Mouse (Mus musculus): Measurements from ENCODE around the gene Zbtb17. TPM values are rescaled to one million over a fixed set of nuclear protein-coding genes. Genes with fewer than 3 reads are reported as not detected.

Zbtb17 gene
- polyA plus RNA-seq, 1 experiment from 2014 or later, result 8.5 TPM

- Histone ChIP-seq H3K9me3 (replicated peaks) (no peaks in the 10 kb centered on the region), H3K27ac (replicated peaks) (no peak overlapping the region), H3K9ac (no peak overlapping the region), H3K4me1 (replicated peaks) (peaks cover 9% of the 10 kb centered on the region), H3K27me3 (peaks cover 42% of the 10 kb centered on the region), H3K4me2 (no peak overlapping the region), H3K36me3 (replicated peaks) (no peaks in the 10 kb centered on the region), H3K4me3 (replicated peaks) (no peak overlapping the region)
- 62% methylated on average over 10 of the region's 10 CpGs for WGBS (ENCODE audit: insufficient replicate concordance)
- ATAC-seq (ENCODE audit: insufficient read depth), result no peak
Measured at GRCm38 (mm10) chr4:141426796-141427745, 17.4 kb upstream of the Zbtb17 start.

- no peak overlapping the region for H3K27ac ChIP-seq (replicated peaks)
- H3K9me3 ChIP-seq (replicated peaks), result no peaks in the 10 kb centered on the region
- H3K4me2 ChIP-seq, result no peak overlapping the region
- ATAC-seq (ENCODE audit: insufficient read depth), result no peak
- peaks cover 42% of the 10 kb centered on the region for H3K27me3 ChIP-seq
- no peaks in the 10 kb centered on the region for H3K36me3 ChIP-seq (replicated peaks)
- H3K4me1 ChIP-seq (replicated peaks), result peaks cover 9% of the 10 kb centered on the region
- no peak overlapping the region for H3K9ac ChIP-seq
- H3K4me3 ChIP-seq (replicated peaks), result no peak overlapping the region
- 77% methylated on average over 13 of the region's 13 CpGs for WGBS (ENCODE audit: insufficient replicate concordance)
Measured at GRCm38 (mm10) chr4:141427921-141428320, 16.5 kb upstream of the Zbtb17 start.

GRCm38 (mm10) chr4:141429381-141429780 is 15.1 kb upstream of the Zbtb17 start:
- no peak overlapping the region for H3K4me3 ChIP-seq (replicated peaks)
- no peak overlapping the region for H3K27ac ChIP-seq (replicated peaks)
- H3K36me3 ChIP-seq (replicated peaks), result no peaks in the 10 kb centered on the region
- no peak overlapping the region for H3K4me2 ChIP-seq
- ATAC-seq (ENCODE audit: insufficient read depth), result no peak
- no peak overlapping the region for H3K9ac ChIP-seq
- 59% methylated on average over 6 of the region's 6 CpGs for WGBS (ENCODE audit: insufficient replicate concordance)
- no peaks in the 10 kb centered on the region for H3K9me3 ChIP-seq (replicated peaks)
- peaks cover 37% of the 10 kb centered on the region for H3K27me3 ChIP-seq
- H3K4me1 ChIP-seq (replicated peaks), result peaks cover 9% of the 10 kb centered on the region

GRCm38 (mm10) chr4:141429847-141430246 is 14.6 kb upstream of the Zbtb17 start:
- Histone ChIP-seq H3K4me3 (replicated peaks) (no peak overlapping the region), H3K4me2 (no peak overlapping the region), H3K4me1 (replicated peaks) (peaks cover 9% of the 10 kb centered on the region), H3K9me3 (replicated peaks) (no peaks in the 10 kb centered on the region), H3K9ac (no peak overlapping the region), H3K27me3 (peaks cover 33% of the 10 kb centered on the region), H3K36me3 (replicated peaks) (no peaks in the 10 kb centered on the region), H3K27ac (replicated peaks) (no peak overlapping the region)
- ATAC-seq (ENCODE audit: insufficient read depth), result no peak
- WGBS (ENCODE audit: insufficient replicate concordance), result 42% methylated on average over 9 of the region's 9 CpGs

GRCm38 (mm10) chr4:141430997-141431396 is 13.5 kb upstream of the Zbtb17 start:
- Histone ChIP-seq H3K9ac (no peak overlapping the region), H3K9me3 (replicated peaks) (no peaks in the 10 kb centered on the region), H3K36me3 (replicated peaks) (no peaks in the 10 kb centered on the region), H3K27ac (replicated peaks) (no peak overlapping the region), H3K27me3 (peaks cover 21% of the 10 kb centered on the region), H3K4me3 (replicated peaks) (no peak overlapping the region), H3K4me1 (replicated peaks) (peaks cover 1% of the 10 kb centered on the region; the same call in 1 of the 2 replicates), H3K4me2 (no peak overlapping the region)
- WGBS (ENCODE audit: insufficient replicate concordance), result 28% methylated on average over 9 of the region's 9 CpGs
- ATAC-seq (ENCODE audit: insufficient read depth), result no peak

- Histone ChIP-seq H3K9me3 (replicated peaks) (no peaks in the 10 kb centered on the region), H3K9ac (no peak overlapping the region), H3K4me2 (no peak overlapping the region), H3K36me3 (replicated peaks) (no peaks in the 10 kb centered on the region), H3K4me1 (replicated peaks) (no peaks in the 10 kb centered on the region), H3K27ac (replicated peaks) (no peak overlapping the region), H3K27me3 (peaks cover 6% of the 10 kb centered on the region; the same call in 1 of the 2 replicates), H3K4me3 (replicated peaks) (no peak overlapping the region)
- ATAC-seq (ENCODE audit: insufficient read depth), result no peak
- 66% methylated on average over 14 of the region's 14 CpGs for WGBS (ENCODE audit: insufficient replicate concordance)
Measured at GRCm38 (mm10) chr4:141432666-141433065, 11.8 kb upstream of the Zbtb17 start.

GRCm38 (mm10) chr4:141433191-141433590 is 11.3 kb upstream of the Zbtb17 start:
- H3K9me3 ChIP-seq (replicated peaks), result no peaks in the 10 kb centered on the region
- no peak for ATAC-seq (ENCODE audit: insufficient read depth)
- peaks cover 1% of the 10 kb centered on the region; the same call in 1 of the 2 replicates for H3K27me3 ChIP-seq
- H3K36me3 ChIP-seq (replicated peaks), result no peaks in the 10 kb centered on the region
- no peak overlapping the region for H3K9ac ChIP-seq
- no peak overlapping the region for H3K4me2 ChIP-seq
- WGBS (ENCODE audit: insufficient replicate concordance), result 76% methylated on average over 18 of the region's 18 CpGs
- no peaks in the 10 kb centered on the region for H3K4me1 ChIP-seq (replicated peaks)
- H3K4me3 ChIP-seq (replicated peaks), result no peak overlapping the region
- no peak overlapping the region for H3K27ac ChIP-seq (replicated peaks)

GRCm38 (mm10) chr4:141435974-141436373 is 8.5 kb upstream of the Zbtb17 start, which contains the start of gene Srarp:
Srarp (minus strand) TSS chr4:141436105.
- no peak within 1 kb of the TSS for H3K4me2 ChIP-seq
- H3K27me3 ChIP-seq, result no peaks in the 10 kb centered on the region
- H3K9me3 ChIP-seq (replicated peaks), result no peaks in the 10 kb centered on the region
- ATAC-seq (ENCODE audit: insufficient read depth), result no peak
- H3K4me3 ChIP-seq (replicated peaks), result no peak within 1 kb of the TSS
- WGBS (ENCODE audit: insufficient replicate concordance), result 79% methylated on average over 1 of the region's 1 CpGs
- H3K4me1 ChIP-seq (replicated peaks), result no peaks in the 10 kb centered on the region
- H3K27ac ChIP-seq (replicated peaks), result no peak within 1 kb of the TSS
- H3K9ac ChIP-seq, result no peak within 1 kb of the TSS
- H3K36me3 ChIP-seq (replicated peaks), result no peaks in the 10 kb centered on the region

- Histone ChIP-seq H3K27ac (replicated peaks) (no peak overlapping the region), H3K4me1 (replicated peaks) (peaks cover 8% of the 10 kb centered on the region), H3K4me2 (no peak overlapping the region), H3K36me3 (replicated peaks) (no peaks in the 10 kb centered on the region), H3K9me3 (replicated peaks) (no peaks in the 10 kb centered on the region), H3K9ac (no peak overlapping the region), H3K27me3 (no peaks in the 10 kb centered on the region), H3K4me3 (replicated peaks) (no peak overlapping the region)
- 66% methylated on average over 12 of the region's 12 CpGs for WGBS (ENCODE audit: insufficient replicate concordance)
- ATAC-seq (ENCODE audit: insufficient read depth), result no peak
Measured at GRCm38 (mm10) chr4:141439083-141439803, 5.2 kb upstream of the Zbtb17 start.

GRCm38 (mm10) chr4:141440877-141441276 is 3.6 kb upstream of the Zbtb17 start:
- Histone ChIP-seq H3K27me3 (no peaks in the 10 kb centered on the region), H3K9ac (no peak overlapping the region)

More at GRCm38 (mm10) chr4:141440877-141441276, 3.6 kb upstream of the Zbtb17 start:
- no peak overlapping the region for H3K4me2 ChIP-seq
- no peaks in the 10 kb centered on the region for H3K36me3 ChIP-seq (replicated peaks)
- H3K9me3 ChIP-seq (replicated peaks), result no peaks in the 10 kb centered on the region
- peaks cover 19% of the 10 kb centered on the region for H3K4me1 ChIP-seq (replicated peaks)
- no peak for ATAC-seq (ENCODE audit: insufficient read depth)
- H3K27ac ChIP-seq (replicated peaks), result no peak overlapping the region
- H3K4me3 ChIP-seq (replicated peaks), result no peak overlapping the region
